Mouse (Mus musculus) forebrain, postnatal 0 days (tissue): Measurements from ENCODE around the gene Gm21719. TPM values are rescaled to one million over a fixed set of nuclear protein-coding genes. Genes with fewer than 3 reads are reported as not detected.
"Not testable (repeated sequence)": the region's sequence is repeated elsewhere in the genome, so short reads cannot be mapped to it uniquely, and the experiment has no call there.

ENCODE experiments used
- ATAC-seq: fragments of 200-750 bp; cut with Nextera tagmentation; 2 replicates; pipeline ENCODE4 v1.8.0; 2017; ENCODE audit warnings: mild to moderate bottlenecking, moderate library complexity
- DNase-seq: peaks from one replicate; pipeline ENCODE4 v3.0.0-alpha.2; 2015
- H3K27ac ChIP-seq: fragments of 300-500 bp; sonication (generic); 2 replicates; pipeline ENCODE4 v1.5.1; 2014; ENCODE audit warnings: low read depth, mild to moderate bottlenecking, antibody characterized with exemption, low read length, moderate library complexity, mixed read lengths
- H3K27me3 ChIP-seq: fragments of 300-500 bp; sonication (generic); 2 replicates; pipeline ENCODE4 v1.6.1; 2014; ENCODE audit warnings: mild to moderate bottlenecking, low read length, mixed read lengths; ENCODE audit not compliant: insufficient read depth
- H3K36me3 ChIP-seq: fragments of 300-500 bp; sonication (generic); 2 replicates; pipeline ENCODE4 v1.6.1; 2014; ENCODE audit warnings: mild to moderate bottlenecking, moderate library complexity; ENCODE audit not compliant: insufficient read depth
- H3K4me1 ChIP-seq: fragments of 300-500 bp; sonication (generic); 2 replicates; pipeline ENCODE4 v1.6.1; 2014; ENCODE audit warnings: antibody characterized with exemption; ENCODE audit not compliant: insufficient read depth
- H3K4me2 ChIP-seq: fragments of 300-500 bp; sonication (generic); 2 replicates; pipeline ENCODE4 v1.6.1; 2014; ENCODE audit warnings: low read depth, mild to moderate bottlenecking, moderate library complexity
- H3K4me3 ChIP-seq: fragments of 300-500 bp; sonication (generic); 2 replicates; pipeline ENCODE4 v1.5.1; 2014; ENCODE audit warnings: low read depth, low read length, mixed read lengths
- H3K9ac ChIP-seq: fragments of 300-500 bp; sonication (generic); 2 replicates; pipeline ENCODE4 v1.6.1; 2014; ENCODE audit warnings: mild to moderate bottlenecking
- H3K9me3 ChIP-seq: fragments of 300-500 bp; sonication (generic); 2 replicates; pipeline ENCODE4 v1.6.1; 2016; ENCODE audit warnings: low read length
- WGBS: fragments of 180-500 bp; shearing (Covaris S2); extraction: QIAGEN DNeasy Blood & Tissue Kit; methylation state at CpG from one replicate; pipeline ENCODE4 v1.1.7; 2014; 5-methylcytosine and 5-hydroxymethylcytosine counted together
- polyA plus RNA-seq: library from polyadenylated mRNA; unstranded; fragments of >200 nt; fragmentation: Nextera tagmentation; extraction: Ambion mirVana; gene quantifications from 2 replicates; pipeline ENCODE4 v1.2.1, GENCODE M21; 2015
- total RNA-seq: library from RNA; depleted of rRNA; stranded (reverse); fragments of >200 nt; gene quantifications from 2 replicates; pipeline ENCODE4 v1.2.3, GENCODE M21; 2014; rRNA removed

The Gm21719 gene
- not detected in 2 replicates for total RNA-seq
- polyA plus RNA-seq: not detected in 2 replicates

GRCm38 (mm10) chrY:6682772-6683171 lies at the start of gene Gm21719:
Gene Gm21719 (minus strand): TSS chrY:6682872.
- not testable (repeated sequence) for H3K9ac ChIP-seq, H3K4me3 ChIP-seq, ATAC-seq, H3K4me2 ChIP-seq, H3K27me3 ChIP-seq, H3K36me3 ChIP-seq, H3K27ac ChIP-seq, DNase-seq, H3K4me1 ChIP-seq, H3K9me3 ChIP-seq
- 71% methylated on average over 1 of the region's 1 CpGs for WGBS

Other genes with a start within 250 kb of the Gm21719 start
- gene Gm28919, start 99.3 kb downstream of the Gm21719 start, total RNA-seq: not detected in 2 replicates
- gene Gm28919, start 99.3 kb downstream of the Gm21719 start, polyA plus RNA-seq: not detected in 2 replicates
- gene Gm20830, start 235.4 kb upstream of the Gm21719 start, total RNA-seq: not detected in 2 replicates
- gene Gm20830, start 235.4 kb upstream of the Gm21719 start, polyA plus RNA-seq: not detected in 2 replicates